Mouse (Mus musculus) CH12.LX (cell line): Measurements from ENCODE around the gene Kif1c. TPM values are rescaled to one million over a fixed set of nuclear protein-coding genes. Genes with fewer than 3 reads are reported as not detected.

Source experiments
- DNase-seq: peaks from one replicate; pipeline ENCODE4 v3.0.0-alpha.2; 2013; ENCODE audit errors: extremely low read depth
- H3K27ac ChIP-seq: 2 replicates; pipeline ENCODE4 v1.5.1; 2012; ENCODE audit warnings: low read depth, mild to moderate bottlenecking, control low read depth, moderate library complexity; ENCODE audit not compliant: insufficient read depth
- H3K27me3 ChIP-seq: replicated peaks from 2 replicates; pipeline ENCODE3; 2012; ENCODE audit warnings: inconsistent platforms
- H3K36me3 ChIP-seq, 2 experiments: replicated peaks in 1 of 2; 2 replicates each; pipeline versions ENCODE3 to v1.6.1; 2012; ENCODE audit warnings: inconsistent platforms in 1 of 2, low read length in 1 of 2, mild to moderate bottlenecking in 1 of 2, mixed read lengths in 1 of 2, moderate library complexity in 1 of 2; ENCODE audit not compliant: control insufficient read depth in 1 of 2, insufficient read depth in 1 of 2
- H3K4me1 ChIP-seq, 2 experiments: 2 replicates each; pipeline ENCODE4 v1.6.1; 2012; ENCODE audit warnings: inconsistent platforms in 1 of 2, moderate library complexity in 1 of 2; ENCODE audit not compliant: insufficient read depth in 2 of 2, control insufficient read depth in 1 of 2
- H3K4me2 ChIP-seq: 2 replicates; pipeline ENCODE4 v1.6.1; 2012; ENCODE audit warnings: low read depth, mild to moderate bottlenecking, control low read depth; ENCODE audit not compliant: poor library complexity, insufficient read depth, severe bottlenecking
- H3K4me3 ChIP-seq, 3 experiments: fragments of 150-350 bp in 1 of 3; sonication (generic) in 1 of 3; replicated peaks in 1 of 3; 2 replicates each; pipeline versions ENCODE3 to v1.5.1; 2011 to 2012; ENCODE audit warnings: low read depth in 2 of 3, low read length in 2 of 3, mild to moderate bottlenecking in 2 of 3, moderate library complexity in 2 of 3, control low read depth in 1 of 3, improper control_type of control experiment in 1 of 3, inconsistent platforms in 1 of 3, mixed read lengths in 1 of 3; ENCODE audit not compliant: poor library complexity in 1 of 3
- H3K79me2 ChIP-seq: replicated peaks from 2 replicates; pipeline ENCODE4 v1.6.1; 2012; ENCODE audit warnings: mild to moderate bottlenecking, moderate library complexity; ENCODE audit not compliant: control insufficient read depth, poor library complexity, insufficient read depth, severe bottlenecking; ENCODE audit errors: extremely low read depth
- H3K9ac ChIP-seq: 2 replicates; pipeline ENCODE4 v1.6.1; 2012; ENCODE audit warnings: low read depth, mild to moderate bottlenecking, control low read depth, moderate library complexity; ENCODE audit not compliant: insufficient read depth
- H3K9me3 ChIP-seq: replicated peaks from 2 replicates; pipeline ENCODE3; 2012; ENCODE audit warnings: low read length, inconsistent platforms, mixed read lengths
- BHLHE40 ChIP-seq: IDR thresholded peaks from 2 replicates; pipeline ENCODE4 v1.6.1; 2011; ENCODE audit warnings: mild to moderate bottlenecking, low read depth, low read length, improper control_type of control experiment
- CHD1 ChIP-seq: IDR thresholded peaks from 2 replicates; pipeline ENCODE4 v1.6.1; 2012; ENCODE audit warnings: low read depth, low read length, improper control_type of control experiment, inconsistent platforms
- CHD2 ChIP-seq: IDR thresholded peaks from 2 replicates; pipeline ENCODE4 v1.6.1; 2011; ENCODE audit warnings: low read length, improper control_type of control experiment
- CTCF ChIP-seq, 2 experiments: IDR thresholded peaks in 1 of 2; conservative IDR thresholded peaks in 1 of 2; 2 replicates each; pipeline ENCODE4 v1.5.1; 2011 to 2012; ENCODE audit warnings: low read depth in 2 of 2, low read length in 2 of 2, improper control_type of control experiment in 1 of 2, inconsistent platforms in 1 of 2, mild to moderate bottlenecking in 1 of 2, moderate library complexity in 1 of 2
- E2F4 ChIP-seq: IDR thresholded peaks from 2 replicates; pipeline ENCODE4 v1.6.1; 2011; ENCODE audit warnings: low read depth, low read length, improper control_type of control experiment; ENCODE audit not compliant: insufficient replicate concordance
- ELF1 ChIP-seq: IDR thresholded peaks from 2 replicates; pipeline ENCODE4 v1.6.1; 2014; ENCODE audit warnings: low read depth, mild to moderate bottlenecking, inconsistent platforms, low read length, improper control_type of control experiment
- EP300 ChIP-seq: IDR thresholded peaks from 2 replicates; pipeline ENCODE4 v1.6.1; 2011; ENCODE audit warnings: low read length, improper control_type of control experiment
- ETS1 ChIP-seq: conservative IDR thresholded peaks from 2 replicates; pipeline ENCODE4 v1.6.1; 2012; ENCODE audit warnings: low read depth, mild to moderate bottlenecking, inconsistent platforms, low read length, improper control_type of control experiment, moderate library complexity
- GABPA ChIP-seq: IDR thresholded peaks from 2 replicates; pipeline ENCODE4 v1.6.1; 2012; ENCODE audit warnings: low read depth, low read length, improper control_type of control experiment, inconsistent platforms; ENCODE audit not compliant: insufficient replicate concordance
- HCFC1 ChIP-seq: IDR thresholded peaks from 2 replicates; pipeline ENCODE4 v1.6.1; 2012; ENCODE audit warnings: low read depth, mild to moderate bottlenecking, inconsistent platforms, low read length, improper control_type of control experiment
- IRF4 ChIP-seq: IDR thresholded peaks from 2 replicates; pipeline ENCODE4 v1.6.1; 2014; ENCODE audit warnings: low read depth, mild to moderate bottlenecking, inconsistent platforms, low read length, improper control_type of control experiment
- JUN ChIP-seq: IDR thresholded peaks from 2 replicates; pipeline ENCODE4 v1.6.1; 2011; ENCODE audit warnings: low read depth, mild to moderate bottlenecking, low read length, improper control_type of control experiment, moderate library complexity; ENCODE audit not compliant: insufficient read depth
- JUND ChIP-seq: conservative IDR thresholded peaks from 2 replicates; pipeline ENCODE4 v1.6.1; 2011; ENCODE audit warnings: low read depth, low read length, improper control_type of control experiment
- KAT2A ChIP-seq: IDR thresholded peaks from 2 replicates; pipeline ENCODE4 v1.6.1; 2012; ENCODE audit warnings: low read length, improper control_type of control experiment, inconsistent platforms; ENCODE audit not compliant: insufficient replicate concordance
- MAFK ChIP-seq: IDR thresholded peaks from 2 replicates; pipeline ENCODE4 v1.6.1; 2011; ENCODE audit warnings: low read length, improper control_type of control experiment; ENCODE audit not compliant: insufficient replicate concordance
- MAX ChIP-seq: IDR thresholded peaks from 2 replicates; pipeline ENCODE4 v1.6.1; 2011; ENCODE audit warnings: low read length, improper control_type of control experiment
- MAZ ChIP-seq: IDR thresholded peaks from 2 replicates; pipeline ENCODE4 v1.6.1; 2012; ENCODE audit warnings: low read depth, mild to moderate bottlenecking, inconsistent platforms, low read length, improper control_type of control experiment, moderate library complexity
- MEF2A ChIP-seq: IDR thresholded peaks from 2 replicates; pipeline ENCODE4 v1.6.1; 2014; ENCODE audit warnings: low read depth, mild to moderate bottlenecking, inconsistent platforms, low read length, improper control_type of control experiment, borderline replicate concordance
- MXI1 ChIP-seq: IDR thresholded peaks from 2 replicates; pipeline ENCODE4 v1.6.1; 2011; ENCODE audit warnings: mild to moderate bottlenecking, low read depth, low read length, improper control_type of control experiment
- MYC ChIP-seq: IDR thresholded peaks from 2 replicates; pipeline ENCODE4 v1.6.1; 2011; ENCODE audit warnings: low read depth, mild to moderate bottlenecking, improper control_type of control experiment, low read length
- NELFE ChIP-seq: IDR thresholded peaks from 2 replicates; pipeline ENCODE4 v1.6.1; 2011; ENCODE audit warnings: low read depth, low read length, improper control_type of control experiment
- NRF1 ChIP-seq: IDR thresholded peaks from 2 replicates; pipeline ENCODE4 v1.6.1; 2014; ENCODE audit warnings: low read depth, mild to moderate bottlenecking, inconsistent platforms, low read length, improper control_type of control experiment, moderate library complexity
- PAX5 ChIP-seq: IDR thresholded peaks from 2 replicates; pipeline ENCODE4 v1.6.1; 2012; ENCODE audit warnings: low read length, inconsistent platforms, mixed read lengths
- POLR2A ChIP-seq: IDR thresholded peaks from 2 replicates; pipeline ENCODE4 v1.6.1; 2011; ENCODE audit warnings: low read depth, mild to moderate bottlenecking, improper control_type of control experiment, low read length
- POLR2AphosphoS2 ChIP-seq: IDR thresholded peaks from 2 replicates; pipeline ENCODE4 v1.6.1; 2011; ENCODE audit warnings: low read depth, low read length, improper control_type of control experiment
- RAD21 ChIP-seq: IDR thresholded peaks from 2 replicates; pipeline ENCODE4 v1.6.1; 2011; ENCODE audit warnings: low read depth, mild to moderate bottlenecking, low read length, improper control_type of control experiment, moderate library complexity
- RCOR1 ChIP-seq: conservative IDR thresholded peaks from 2 replicates; pipeline ENCODE4 v1.6.1; 2012; ENCODE audit warnings: low read depth, mild to moderate bottlenecking, inconsistent platforms, low read length, improper control_type of control experiment
- SIN3A ChIP-seq: IDR thresholded peaks from 2 replicates; pipeline ENCODE4 v1.6.1; 2012; ENCODE audit warnings: low read length, improper control_type of control experiment, inconsistent platforms
- SMC3 ChIP-seq: IDR thresholded peaks from 2 replicates; pipeline ENCODE4 v1.6.1; 2011; ENCODE audit warnings: low read depth, low read length, improper control_type of control experiment
- TBP ChIP-seq: conservative IDR thresholded peaks from 2 replicates; pipeline ENCODE4 v1.6.1; 2011; ENCODE audit warnings: low read depth, low read length, improper control_type of control experiment
- TCF12 ChIP-seq: IDR thresholded peaks from 2 replicates; pipeline ENCODE4 v1.6.1; 2014; ENCODE audit warnings: low read depth, mild to moderate bottlenecking, inconsistent platforms, low read length, improper control_type of control experiment
- USF1 ChIP-seq: IDR thresholded peaks from 2 replicates; pipeline ENCODE4 v1.6.1; 2014; ENCODE audit warnings: low read depth, mild to moderate bottlenecking, inconsistent platforms, low read length, improper control_type of control experiment
- ZC3H11A ChIP-seq: IDR thresholded peaks from 2 replicates; pipeline ENCODE4 v1.6.1; 2012; ENCODE audit warnings: low read depth, mild to moderate bottlenecking, inconsistent platforms, low read length, improper control_type of control experiment
- ZMIZ1 ChIP-seq: IDR thresholded peaks from 2 replicates; pipeline ENCODE4 v1.6.1; 2012; ENCODE audit warnings: low read depth, mild to moderate bottlenecking, inconsistent platforms, low read length, improper control_type of control experiment
- ZNF384 ChIP-seq: IDR thresholded peaks from 2 replicates; pipeline ENCODE4 v1.6.1; 2012; ENCODE audit warnings: low read depth, low read length, improper control_type of control experiment, inconsistent platforms
- dilution Hi-C: fragments of 300-500 bp; cut with MboI; formaldehyde crosslinking; loops from 2 replicates; pipeline ENCODE4 v1.14.3; 2020; ENCODE audit warnings: low sequenced_read_pairs; ENCODE audit not compliant: extremely low pct_unique_long_range_greater_than_20kb, extremely low pct_ligation_motif_present
- in situ Hi-C: fragments of 300-500 bp; cut with MboI; formaldehyde crosslinking; loops from 3 replicates; pipeline ENCODE4 v1.14.3; 2019; ENCODE audit warnings: low sequenced_read_pairs, low pct_ligation_motif_present, low pct_unique_long_range_greater_than_20kb, mixed read lengths
- polyA plus RNA-seq: library from polyadenylated mRNA; unstranded; fragments of >175 nt; gene quantifications from 2 replicates; pipeline ENCODE4 v1.2.1, GENCODE M21; 2012; ENCODE audit warnings: low read depth; ENCODE audit not compliant: insufficient read length
- total RNA-seq, 2 experiments: library from RNA; depleted of rRNA; stranded (reverse); fragments of 300-350 nt in 1 of 2; fragments of >200 nt in 1 of 2; gene quantifications; 2 replicates each; pipeline ENCODE4 v1.2.3; 2012 to 2014

Gene Kif1c
- total and polyA plus RNA-seq, 3 experiments: 11.0 to 38.0 (median 31.7) TPM

GRCm38 (mm10) chr11:70655571-70656455 is 44.5 kb upstream of the Kif1c start:
- DNase-seq: peak; percentile 64
- Histone ChIP-seq H3K9me3 (no peaks in the 10 kb centered on the region), H3K4me1 (peaks cover 10 to 43% of the 10 kb centered on the region in 2 experiments), H3K4me3 (peak overlapping the region; percentile 65 to 78 (median 69)), H3K4me2 (peak overlapping the region; percentile 62), H3K36me3 (peaks cover 19 to 46% of the 10 kb centered on the region in 2 experiments), H3K27ac (peak overlapping the region; percentile 95), H3K27me3 (no peaks in the 10 kb centered on the region), H3K9ac (peak overlapping the region; percentile 90), H3K79me2 (peaks cover 36% of the 10 kb centered on the region)
- in situ Hi-C loops: no loop called here
- dilution Hi-C loops: no loop called here
- TF ChIP-seq MAX (peak; percentile 94), IRF4 (no peak), JUND (no peak), ZMIZ1 (peak; percentile 57; the same call in 1 of the 2 replicates), GABPA (no peak), MEF2A (no peak), ZNF384 (peak; percentile 15; the same call in 1 of the 2 replicates), E2F4 (no peak), CTCF (conservative IDR thresholded peaks at IDR 0.05 in 1 of 2, IDR thresholded peaks at IDR 0.05 in 1 of 2; ENCODE audit: low read depth in 2 of 2, low read length in 2 of 2) (no peak), EP300 (peak; percentile 5; the same call in 1 of the 2 replicates), NELFE (peak; percentile 56; the same call in 1 of the 2 replicates), MYC (peak; percentile 90), KAT2A (peak; percentile 61; the same call in 1 of the 2 replicates), JUN (no peak), CHD1 (no peak; the same call in 1 of the 2 replicates), MXI1 (peak; percentile 89; the same call in 1 of the 2 replicates), MAFK (0 out of 2 replicates have a peak, but pooled peaks have one; percentile 25), PAX5 (no peak), RAD21 (no peak), ZC3H11A (no peak), CHD2 (no peak), TBP (peak; percentile 67; the same call in 1 of the 2 replicates), SIN3A (peak; percentile 74; the same call in 1 of the 2 replicates), RCOR1 (no peak), NRF1 (peak; percentile 32; the same call in 1 of the 2 replicates), BHLHE40 (peak; percentile 94), POLR2A (peak; percentile 55), ELF1 (peak; percentile 45), TCF12 (peak; percentile 45), USF1 (peak; percentile 56), ETS1 (peak; percentile 52; the same call in 1 of the 2 replicates), MAZ (peak; percentile 60; the same call in 1 of the 2 replicates), HCFC1 (peak; percentile 40), SMC3 (no peak), POLR2AphosphoS2 (no peak; the same call in 1 of the 2 replicates)
